Mouse (Mus musculus): ENCODE results near the gene Rassf3. TPM values are rescaled to one million over a fixed set of nuclear protein-coding genes. Genes with fewer than 3 reads are reported as not detected.

The Rassf3 gene
- polyA plus RNA-seq, 1 experiment from 2014 or later, result 15.2 TPM

DNA sequence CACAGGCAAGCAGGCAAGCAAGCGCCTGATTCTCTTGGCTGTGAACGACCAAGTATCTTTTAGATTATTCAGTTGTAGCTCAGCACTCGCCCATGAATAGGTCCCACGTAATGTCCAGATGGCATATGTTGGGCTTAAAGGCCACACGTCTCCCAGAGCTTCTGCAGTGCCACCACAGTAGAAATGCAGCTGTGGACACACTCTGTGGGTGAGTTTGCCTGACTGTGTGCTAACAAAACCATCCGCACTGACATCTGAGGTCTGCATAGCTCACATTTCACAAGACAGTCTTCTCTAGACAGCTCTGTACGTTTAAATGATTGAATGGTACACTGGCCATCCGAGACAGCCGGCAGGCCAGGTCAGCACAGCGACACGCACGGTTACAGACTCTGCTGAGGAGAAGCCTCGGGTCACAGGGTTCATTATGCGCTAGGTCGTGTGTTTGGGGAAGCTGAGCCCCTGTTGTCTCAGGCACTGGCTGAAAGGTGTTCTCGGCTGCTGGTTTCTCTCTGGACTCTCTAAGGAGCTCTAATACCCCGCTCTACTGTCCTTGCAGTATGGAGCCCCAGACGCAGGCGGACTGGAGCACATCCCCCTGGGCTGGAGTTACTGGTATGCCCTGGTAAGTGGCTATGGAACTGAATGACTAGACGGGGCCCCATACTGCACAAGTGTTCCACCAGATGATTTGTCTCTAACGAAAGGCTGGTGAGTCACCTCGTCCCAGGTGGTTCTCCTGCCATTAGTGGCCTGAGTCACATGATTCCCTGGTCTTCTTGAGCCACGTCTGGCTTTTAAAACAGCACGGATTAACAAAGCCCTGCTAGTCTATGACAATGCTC lies 100.3 kb downstream of the Rassf3 start:
- Histone ChIP-seq H3K36me3 (peaks cover 94% of the 10 kb centered on the region), H3K4me3 (no peak overlapping the region), H3K4me1 (peaks cover 5% of the 10 kb centered on the region; the same call in 1 of the 2 replicates), H3K9me3 (no peaks in the 10 kb centered on the region), H3K27ac (replicated peaks) (no peak overlapping the region), H3K4me2 (no peak overlapping the region), H3K9ac (no peak overlapping the region), H3K27me3 (replicated peaks) (no peaks in the 10 kb centered on the region)
- no peak for ATAC-seq (ENCODE audit: extremely low read depth, insufficient number of reproducible peaks, low FRiP score, low TSS enrichment)
- 70% methylated on average over 24 of the region's 24 CpGs for WGBS

DNA sequence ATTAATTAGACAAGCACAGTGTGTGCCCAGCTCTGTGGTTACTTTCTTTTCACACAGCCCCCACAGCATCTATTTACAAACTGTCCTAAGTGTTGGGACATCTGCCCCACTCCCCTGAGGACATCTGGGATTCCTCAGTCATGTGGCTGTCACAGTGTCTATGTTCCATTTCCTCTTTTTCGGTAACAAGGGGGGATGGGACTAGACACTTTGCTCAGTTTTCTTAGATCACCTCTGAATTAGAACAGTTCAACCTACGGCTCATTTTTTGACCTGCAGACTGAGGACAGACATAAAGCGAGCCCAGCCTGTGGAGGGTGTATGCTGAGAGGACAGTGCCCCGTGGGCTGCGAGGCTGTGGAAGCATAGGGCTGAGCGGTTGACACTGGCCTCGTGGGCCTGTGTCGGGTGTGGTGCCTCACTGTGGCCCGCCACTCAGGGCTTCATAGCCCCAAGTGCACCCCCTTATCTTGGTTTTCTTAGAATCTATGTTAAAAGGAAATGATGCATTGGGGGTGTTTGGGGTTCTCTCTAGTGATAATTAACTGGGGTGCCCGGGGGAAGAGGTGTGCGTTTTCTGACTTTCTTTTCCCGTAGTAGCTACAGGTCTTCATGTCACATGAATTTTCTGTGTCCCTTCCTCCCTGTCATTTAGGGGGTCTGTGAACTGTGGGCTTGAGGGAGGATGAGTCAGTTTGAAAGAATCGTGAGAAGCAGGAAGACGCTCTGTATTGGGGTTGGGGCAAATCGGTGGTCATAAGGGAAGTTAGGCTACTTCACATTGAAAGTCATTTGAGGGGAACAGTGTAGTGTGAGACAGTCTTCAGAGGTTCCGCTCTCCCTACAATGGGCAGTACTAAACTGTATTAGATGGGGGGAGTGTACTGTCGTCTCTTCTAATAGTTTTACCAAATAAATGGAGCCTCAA lies 101.2 kb downstream of the Rassf3 start:
- no peak overlapping the region for H3K9ac ChIP-seq
- H3K9me3 ChIP-seq, result no peaks in the 10 kb centered on the region
- H3K4me1 ChIP-seq, result peaks cover 5% of the 10 kb centered on the region; the same call in 1 of the 2 replicates
- no peaks in the 10 kb centered on the region for H3K27me3 ChIP-seq (replicated peaks)
- ATAC-seq (ENCODE audit: extremely low read depth, insufficient number of reproducible peaks, low FRiP score, low TSS enrichment), result no peak
- no peak overlapping the region for H3K4me2 ChIP-seq
- H3K36me3 ChIP-seq, result peaks cover 95% of the 10 kb centered on the region
- no peak overlapping the region for H3K4me3 ChIP-seq
- no peak overlapping the region for H3K27ac ChIP-seq (replicated peaks)
- WGBS, result 69% methylated on average over 17 of the region's 17 CpGs

DNA sequence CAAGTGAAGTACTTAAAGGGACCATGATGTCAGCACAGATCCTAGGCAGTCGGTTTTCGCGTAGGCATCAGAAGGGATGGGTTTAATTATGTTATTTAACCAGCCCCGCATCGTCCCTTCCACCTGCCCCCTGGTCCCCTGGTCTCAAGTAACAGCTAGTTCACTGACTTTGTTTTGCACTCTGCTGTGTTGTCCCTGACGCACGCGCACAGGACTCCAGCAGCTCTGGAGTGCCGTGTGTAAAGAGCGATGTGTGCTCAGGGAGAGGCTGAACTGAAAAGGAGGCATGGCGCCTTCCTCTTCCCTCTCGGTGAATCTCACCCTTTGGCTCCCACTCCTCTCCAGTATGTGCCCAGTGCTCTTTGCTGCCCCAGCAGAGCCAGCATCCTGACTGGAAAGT lies 102.1 kb downstream of the Rassf3 start:
- H3K27ac ChIP-seq (replicated peaks), result no peak overlapping the region
- ATAC-seq (ENCODE audit: extremely low read depth, insufficient number of reproducible peaks, low FRiP score, low TSS enrichment), result no peak
- H3K4me3 ChIP-seq, result no peak overlapping the region
- WGBS, result 79% methylated on average over 12 of the region's 12 CpGs
- no peaks in the 10 kb centered on the region for H3K27me3 ChIP-seq (replicated peaks)
- no peaks in the 10 kb centered on the region for H3K9me3 ChIP-seq
- peaks cover 5% of the 10 kb centered on the region; the same call in 1 of the 2 replicates for H3K4me1 ChIP-seq
- no peak overlapping the region for H3K4me2 ChIP-seq
- peaks cover 90% of the 10 kb centered on the region for H3K36me3 ChIP-seq
- H3K9ac ChIP-seq, result no peak overlapping the region

DNA sequence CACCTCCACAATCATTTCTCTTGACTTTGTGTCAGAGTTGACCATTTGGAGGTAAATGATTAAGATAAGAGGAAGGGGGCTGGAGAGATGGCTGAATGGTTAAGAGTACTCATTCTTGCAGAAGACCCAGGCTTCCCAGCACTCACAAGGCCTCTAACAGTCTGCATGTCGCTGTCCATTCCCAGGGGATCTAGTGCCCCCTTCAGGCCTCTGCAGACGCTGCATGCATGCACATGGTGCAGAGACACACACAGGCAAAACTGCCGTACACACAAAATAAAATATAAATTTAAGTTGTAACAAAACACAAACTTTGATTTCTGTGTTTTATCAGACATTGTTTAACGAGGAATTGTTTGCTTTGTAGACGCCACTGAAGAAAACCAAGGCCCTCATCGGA lies 105.4 kb downstream of the Rassf3 start:
- Histone ChIP-seq H3K4me2 (no peak overlapping the region), H3K9ac (no peak overlapping the region), H3K9me3 (no peaks in the 10 kb centered on the region), H3K36me3 (peaks cover 62% of the 10 kb centered on the region), H3K4me3 (no peak overlapping the region), H3K27ac (replicated peaks) (no peak overlapping the region), H3K4me1 (peaks cover 14% of the 10 kb centered on the region), H3K27me3 (replicated peaks) (no peaks in the 10 kb centered on the region)
- no peak for ATAC-seq (ENCODE audit: extremely low read depth, insufficient number of reproducible peaks, low FRiP score, low TSS enrichment)
- WGBS, result 89% methylated on average over 6 of the region's 6 CpGs

DNA sequence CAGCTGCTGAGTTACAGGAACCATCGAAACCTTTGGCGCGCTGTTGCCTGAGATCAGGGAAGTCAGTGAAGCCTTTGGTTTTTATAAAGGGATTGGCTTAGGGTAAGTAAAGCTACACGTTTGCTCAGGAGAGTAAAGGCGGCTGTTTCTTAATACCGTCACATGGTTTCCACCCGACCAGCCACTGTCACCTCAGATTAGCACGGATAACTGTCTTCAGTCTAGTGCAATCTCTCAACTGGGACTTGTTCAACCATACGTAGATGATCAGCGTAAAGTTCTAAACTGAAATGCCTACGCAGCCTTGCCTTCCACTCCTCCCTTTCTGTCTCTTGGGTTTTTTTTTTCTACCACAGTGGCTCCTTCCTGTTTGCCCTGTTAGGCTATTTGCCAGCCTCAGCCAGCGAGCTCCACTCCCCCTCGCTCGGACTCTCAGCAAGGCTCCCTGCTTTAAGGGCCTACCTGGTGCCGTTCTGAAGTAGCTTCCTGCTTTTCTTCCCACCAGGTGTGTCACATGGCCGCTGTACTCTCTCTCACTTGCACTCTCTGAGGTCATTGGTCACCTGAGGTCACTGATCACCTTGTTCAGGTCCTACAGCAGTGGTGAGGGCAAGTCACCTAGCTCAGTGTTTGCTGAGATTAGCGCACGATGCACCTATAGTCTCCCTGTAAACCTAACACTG lies 107.2 kb downstream of the Rassf3 start:
- Histone ChIP-seq H3K4me3 (no peak overlapping the region), H3K27ac (replicated peaks) (no peak overlapping the region), H3K9ac (no peak overlapping the region), H3K27me3 (replicated peaks) (no peaks in the 10 kb centered on the region), H3K4me2 (no peak overlapping the region), H3K36me3 (peaks cover 45% of the 10 kb centered on the region), H3K9me3 (no peaks in the 10 kb centered on the region), H3K4me1 (peaks cover 18% of the 10 kb centered on the region)
- WGBS, result 81% methylated on average over 18 of the region's 18 CpGs
- no peak for ATAC-seq (ENCODE audit: extremely low read depth, insufficient number of reproducible peaks, low FRiP score, low TSS enrichment)

DNA sequence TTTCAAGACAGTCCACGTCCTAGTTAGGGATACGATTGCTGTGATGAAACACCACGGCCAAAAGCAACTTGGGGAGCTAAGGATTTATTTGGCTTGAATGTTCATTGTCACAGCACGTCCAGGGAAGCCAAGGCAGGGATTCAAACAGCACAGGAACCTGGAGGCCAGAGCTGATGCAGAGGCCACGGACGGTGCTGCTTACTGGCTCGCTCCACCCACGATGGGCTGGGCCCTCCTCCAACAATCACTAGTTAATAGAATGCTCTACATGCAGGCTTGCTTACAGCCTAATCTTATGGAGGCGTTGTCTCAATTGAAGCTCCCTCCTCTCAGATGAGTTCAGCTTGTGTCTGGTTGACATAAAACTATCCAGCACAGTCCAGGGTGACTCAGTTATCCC lies 108.4 kb downstream of the Rassf3 start:
- H3K27me3 ChIP-seq (replicated peaks), result no peaks in the 10 kb centered on the region
- H3K9ac ChIP-seq, result no peak overlapping the region
- no peak overlapping the region for H3K4me3 ChIP-seq
- WGBS, result 83% methylated on average over 9 of the region's 9 CpGs
- peaks cover 33% of the 10 kb centered on the region for H3K36me3 ChIP-seq
- H3K9me3 ChIP-seq, result no peaks in the 10 kb centered on the region
- peaks cover 18% of the 10 kb centered on the region for H3K4me1 ChIP-seq
- no peak overlapping the region for H3K27ac ChIP-seq (replicated peaks)
- no peak overlapping the region for H3K4me2 ChIP-seq
- no peak for ATAC-seq (ENCODE audit: extremely low read depth, insufficient number of reproducible peaks, low FRiP score, low TSS enrichment)

DNA sequence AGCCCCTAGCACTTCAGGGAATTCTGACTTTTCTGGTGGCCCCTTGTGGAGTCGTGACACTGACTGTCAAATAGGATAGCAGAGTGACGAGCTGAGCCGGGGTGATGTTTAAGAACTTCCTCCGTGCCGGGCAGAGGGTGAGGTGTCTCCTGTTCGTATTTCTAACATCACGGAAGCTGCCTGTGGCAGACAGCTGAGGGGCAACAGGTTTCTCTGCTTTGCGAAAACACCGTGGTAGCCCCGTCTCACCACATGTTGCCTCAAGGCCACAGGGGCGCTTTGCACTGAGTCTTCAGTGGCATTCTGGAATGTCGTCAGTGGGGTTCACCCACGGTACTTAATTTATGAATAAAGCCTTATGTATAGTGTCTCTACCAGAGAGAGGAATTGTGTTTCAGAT lies 108.9 kb downstream of the Rassf3 start:
- no peak for ATAC-seq (ENCODE audit: extremely low read depth, insufficient number of reproducible peaks, low FRiP score, low TSS enrichment)

DNA sequence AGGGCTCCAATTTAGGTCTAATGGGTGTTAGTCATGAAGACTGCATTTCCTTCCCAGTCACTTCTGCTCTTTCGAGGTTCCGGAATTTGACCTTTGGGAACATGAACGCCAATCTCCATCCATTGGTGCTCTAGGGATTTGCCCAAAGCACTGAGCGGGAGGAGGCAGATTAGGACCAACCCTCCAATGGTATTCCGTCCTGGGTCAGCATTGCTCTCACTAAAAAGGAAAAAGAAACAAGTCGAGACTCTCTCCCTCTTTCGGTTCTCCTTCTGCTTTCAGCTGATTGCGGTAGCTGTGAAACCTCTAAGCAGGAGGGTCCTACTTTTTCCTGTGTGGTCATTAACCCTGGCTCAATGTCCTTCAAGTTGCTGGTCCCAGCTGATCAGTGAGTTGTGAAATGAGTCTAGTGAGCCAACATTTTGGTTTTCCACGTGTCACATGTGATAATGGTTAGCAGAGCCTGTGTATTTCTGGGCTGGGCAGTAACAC lies 110.3 kb downstream of the Rassf3 start:
- Histone ChIP-seq H3K27ac (replicated peaks) (no peak overlapping the region), H3K4me1 (peaks cover 18% of the 10 kb centered on the region), H3K4me2 (peak overlapping the region; percentile 97), H3K27me3 (replicated peaks) (no peaks in the 10 kb centered on the region), H3K9ac (peak overlapping the region; percentile 93), H3K36me3 (peaks cover 18% of the 10 kb centered on the region), H3K9me3 (no peaks in the 10 kb centered on the region), H3K4me3 (peak overlapping the region; percentile 87)
- no peak for ATAC-seq (ENCODE audit: extremely low read depth, insufficient number of reproducible peaks, low FRiP score, low TSS enrichment)
- 13% methylated on average over 9 of the region's 9 CpGs for WGBS

More for the DNA sequence above, 108.9 kb downstream of the Rassf3 start:
- Histone ChIP-seq H3K4me2 (no peak overlapping the region), H3K36me3 (peaks cover 31% of the 10 kb centered on the region), H3K4me3 (no peak overlapping the region), H3K9ac (no peak overlapping the region), H3K4me1 (peaks cover 18% of the 10 kb centered on the region), H3K27ac (replicated peaks) (no peak overlapping the region), H3K27me3 (replicated peaks) (no peaks in the 10 kb centered on the region), H3K9me3 (no peaks in the 10 kb centered on the region)
- WGBS, result 80% methylated on average over 13 of the region's 13 CpGs

DNA sequence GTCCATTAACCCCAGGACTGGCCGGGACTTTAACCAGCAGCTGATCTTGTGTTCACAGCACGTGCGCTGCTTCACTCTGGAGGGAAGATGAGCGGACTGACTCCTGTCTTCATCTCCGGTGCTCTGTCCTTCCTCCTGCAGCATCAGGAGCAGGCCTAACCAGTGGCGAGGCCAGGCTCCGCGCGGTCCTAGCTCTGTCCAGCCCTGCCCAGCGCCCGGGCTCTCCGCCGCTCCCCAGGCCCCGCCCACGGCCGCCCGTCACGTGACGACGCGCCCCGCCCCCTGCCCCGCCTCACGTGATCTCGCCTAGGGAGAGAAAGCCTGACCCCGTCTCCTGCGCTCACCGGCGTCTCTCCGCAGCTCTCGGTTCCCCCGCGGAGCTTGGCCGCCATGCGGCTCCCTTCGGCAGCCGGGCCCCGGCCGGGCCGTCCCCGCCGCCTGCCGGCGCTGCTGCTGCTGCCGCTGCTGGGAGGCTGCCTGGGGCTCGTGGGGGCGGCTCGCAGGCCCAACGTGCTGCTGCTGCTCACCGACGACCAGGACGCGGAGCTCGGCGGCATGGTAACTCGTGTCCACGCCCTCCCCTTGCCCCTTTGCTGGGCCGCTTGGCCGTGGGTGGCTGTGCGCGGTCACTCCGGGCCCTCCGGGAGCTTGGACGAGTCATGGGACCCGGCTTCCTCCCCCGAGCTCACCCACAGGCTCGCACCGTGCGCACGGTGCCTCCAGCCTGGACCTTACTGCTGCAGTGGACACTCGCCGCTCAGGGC lies 111.2 kb downstream of the Rassf3 start, which contains the start of gene Gns:
Gns (plus strand) TSS at position 290 of the 764 bp plus-strand sequence.
- Histone ChIP-seq H3K27me3 (replicated peaks) (no peaks in the 10 kb centered on the region), H3K9ac (peak within 1 kb of the TSS; percentile 93), H3K4me1 (peaks cover 18% of the 10 kb centered on the region), H3K4me3 (peak within 1 kb of the TSS; percentile 87), H3K4me2 (peak within 1 kb of the TSS; percentile 97), H3K27ac (replicated peaks) (peak within 1 kb of the TSS; percentile 73), H3K9me3 (no peaks in the 10 kb centered on the region), H3K36me3 (peaks cover 9% of the 10 kb centered on the region)
- peak; percentile 95 for ATAC-seq (ENCODE audit: extremely low read depth, insufficient number of reproducible peaks, low FRiP score, low TSS enrichment)
- WGBS, result under 1% methylated on average over 64 of the region's 72 CpGs

DNA sequence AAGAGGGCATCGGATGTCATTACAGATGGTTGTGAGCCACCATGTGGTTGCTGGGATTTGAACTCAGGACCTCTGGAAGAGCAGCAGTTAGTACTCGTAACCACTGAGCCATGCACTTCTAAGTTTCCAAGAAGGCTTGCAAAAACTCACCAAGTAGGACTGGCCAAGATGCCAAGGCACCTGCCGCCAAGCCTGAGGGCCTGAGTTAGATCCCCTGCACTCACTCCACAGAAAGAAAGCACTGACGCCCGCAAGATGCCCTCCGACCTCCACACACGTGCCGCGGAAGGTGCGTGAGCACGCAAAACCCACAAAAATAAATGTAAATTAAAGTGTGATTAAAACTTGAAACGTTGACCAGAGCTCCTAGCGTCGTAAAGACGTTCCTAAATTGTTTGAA lies 111.8 kb downstream of the Rassf3 start:
- Histone ChIP-seq H3K4me1 (peaks cover 18% of the 10 kb centered on the region), H3K4me3 (peak overlapping the region; percentile 87), H3K27me3 (replicated peaks) (no peaks in the 10 kb centered on the region), H3K9ac (peak overlapping the region; percentile 93), H3K9me3 (no peaks in the 10 kb centered on the region), H3K27ac (replicated peaks) (0 out of 2 replicates have a peak overlapping the region, but pooled peaks have one; percentile 25), H3K36me3 (peaks cover 5% of the 10 kb centered on the region; the same call in 1 of the 2 replicates), H3K4me2 (peak overlapping the region; percentile 97)
- 27% methylated on average over 15 of the region's 15 CpGs for WGBS
- no peak for ATAC-seq (ENCODE audit: extremely low read depth, insufficient number of reproducible peaks, low FRiP score, low TSS enrichment)
